Mouse (Mus musculus) urinary bladder, postnatal 4 days (tissue): ENCODE results near the gene Mepe.

Experiments
- DNase-seq, 2 experiments: peaks; one replicate each; pipeline ENCODE4 v3.0.0; 2021 to 2022; ENCODE audit warnings: low spot score in 2 of 2

Mepe gene

DNA sequence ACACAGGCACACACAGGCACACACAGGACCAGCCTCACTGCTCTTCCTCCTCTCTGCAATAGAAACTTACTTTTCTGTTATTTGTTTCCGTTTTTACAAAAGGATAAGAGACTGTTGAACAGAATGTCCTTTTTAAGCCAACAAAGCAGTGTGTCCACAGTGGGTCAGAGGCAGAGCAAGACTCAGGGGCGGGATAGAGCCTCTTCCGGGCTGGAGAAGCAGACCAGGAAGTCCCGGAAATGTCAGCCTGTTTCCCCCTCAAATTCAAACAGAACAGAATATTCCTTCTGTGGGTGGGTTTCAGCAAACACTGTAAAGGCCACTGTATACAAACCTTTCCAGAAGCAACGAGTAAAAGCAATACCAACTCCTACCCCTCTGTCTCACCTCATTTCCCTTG, 26.7 kb downstream of the Mepe start:
- no peak for DNase-seq

- no peak for DNase-seq
Observed at GRCm38 (mm10) chr5:104357575-104357974, 32.4 kb downstream of the Mepe start.

DNA sequence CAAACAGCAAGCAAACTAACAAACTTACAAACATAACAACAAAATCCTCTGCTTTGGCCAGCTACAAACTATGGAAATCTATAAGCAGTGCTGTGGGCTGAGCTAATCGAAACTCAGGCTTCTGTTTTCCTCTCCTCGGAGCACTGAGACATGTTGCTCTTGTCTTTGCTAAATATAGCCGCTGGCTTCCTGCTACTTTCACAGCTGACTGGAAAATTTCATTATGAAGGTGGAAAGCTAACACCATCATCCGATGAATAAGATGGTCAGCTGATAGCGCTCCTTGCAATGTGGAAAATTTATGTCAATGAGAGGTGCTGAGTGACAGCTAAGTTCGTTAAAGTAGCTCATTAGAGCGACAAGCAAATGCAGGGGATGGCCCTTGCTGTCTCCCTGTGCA, 33.5 kb downstream of the Mepe start:
- no peak for DNase-seq

DNA sequence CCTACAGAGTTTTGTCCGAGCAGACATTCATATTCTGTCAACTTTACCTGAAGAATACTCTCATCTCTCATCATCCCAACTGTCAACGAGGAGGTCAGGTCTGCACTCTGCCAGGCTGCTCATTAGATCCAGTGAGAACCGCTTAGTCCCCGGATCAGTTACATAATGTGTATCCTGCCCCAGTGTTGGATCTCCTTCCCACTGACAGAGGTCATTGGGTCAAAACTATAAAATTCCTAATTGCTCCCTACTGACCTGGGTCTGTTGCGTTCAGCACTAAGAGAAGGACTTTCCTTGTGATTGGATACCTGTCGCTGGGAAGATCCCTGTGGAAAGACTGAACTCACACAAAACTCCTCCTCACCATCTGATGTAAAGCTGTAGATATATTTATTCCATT, 34.1 kb downstream of the Mepe start:
- no peak for DNase-seq

GRCm38 (mm10) chr5:104370580-104370979, 45.5 kb downstream of the Mepe start:
- no peak for DNase-seq

- DNase-seq, result no peak
Observed at GRCm38 (mm10) chr5:104371284-104371683, 46.2 kb downstream of the Mepe start.

DNA sequence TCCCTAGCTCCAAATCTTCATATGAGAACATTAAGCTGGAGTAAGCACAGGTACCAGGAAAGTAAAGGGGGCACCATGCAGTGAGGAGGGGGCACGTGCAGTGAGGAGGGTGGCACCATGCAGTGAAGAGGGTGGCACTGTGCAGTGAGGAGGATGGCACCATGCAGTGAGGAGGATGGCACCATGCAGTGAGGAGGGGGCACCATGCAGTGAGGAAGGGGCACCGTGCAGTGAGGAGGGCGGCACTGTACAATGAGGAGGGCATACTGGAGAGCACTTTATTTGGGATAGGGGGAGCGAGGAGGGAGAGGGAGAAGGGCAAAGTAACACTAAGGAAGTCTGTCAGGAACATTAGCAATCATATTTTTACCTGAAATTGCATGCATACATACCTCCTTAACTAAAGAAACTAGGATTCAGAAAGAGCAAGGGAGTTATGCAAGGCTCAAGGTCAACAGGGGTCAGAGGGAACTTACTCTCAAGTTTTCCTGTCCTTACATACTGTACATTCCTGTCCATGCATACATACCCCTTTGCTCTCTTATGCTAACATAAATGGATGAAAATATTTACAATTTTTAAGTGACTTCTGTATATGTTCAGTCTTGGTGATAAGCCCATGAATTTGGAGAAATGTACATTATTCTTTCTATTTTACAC, 48.6 kb downstream of the Mepe start:
- no peak for DNase-seq

- peak; percentile 55 to 64 for DNase-seq
Observed at GRCm38 (mm10) chr5:104374308-104374660, 49.2 kb downstream of the Mepe start.

DNA sequence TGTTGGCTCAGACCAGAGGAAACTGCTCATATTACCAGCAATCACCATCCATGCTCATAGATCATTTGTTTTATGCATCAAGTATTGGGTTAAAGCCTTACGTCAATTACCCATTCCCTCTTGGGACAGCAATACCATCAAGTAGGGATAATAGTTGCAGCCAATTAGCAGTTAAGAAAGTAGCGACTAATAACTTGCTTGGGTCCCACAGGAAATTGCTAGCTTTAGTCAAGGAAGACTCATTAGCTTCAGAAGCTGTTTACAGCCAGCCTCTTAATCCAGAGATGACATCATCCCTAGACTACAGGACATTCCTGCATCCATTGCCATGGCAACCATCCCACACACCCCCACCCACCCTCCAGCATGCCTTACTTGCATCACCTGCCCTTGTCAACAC, 50.0 kb downstream of the Mepe start:
- no peak for DNase-seq

- DNase-seq, result no peak
Observed at GRCm38 (mm10) chr5:104376890-104377289, 51.8 kb downstream of the Mepe start.

GRCm38 (mm10) chr5:104380574-104380973, 55.4 kb downstream of the Mepe start:
- no peak for DNase-seq

DNA sequence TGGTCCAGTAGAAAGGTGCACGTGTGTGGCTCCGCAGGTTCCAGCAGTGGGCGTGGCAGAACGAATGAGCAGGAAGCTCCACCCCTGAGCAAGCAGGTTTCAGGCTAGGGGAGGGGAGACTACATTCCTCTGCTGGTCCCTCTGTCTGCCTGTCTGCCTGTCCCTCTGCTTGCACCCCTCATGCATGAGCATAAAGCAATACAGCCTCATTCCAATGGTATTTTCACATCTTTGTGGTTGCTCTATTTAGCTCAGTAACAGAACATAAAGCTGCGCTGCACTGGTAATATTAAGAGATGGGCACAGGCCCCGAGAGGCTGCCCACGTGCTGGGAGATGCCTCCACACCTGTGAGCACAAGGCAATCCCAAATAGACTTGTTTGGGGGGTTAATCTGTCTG, 56.5 kb downstream of the Mepe start:
- no peak for DNase-seq

DNA sequence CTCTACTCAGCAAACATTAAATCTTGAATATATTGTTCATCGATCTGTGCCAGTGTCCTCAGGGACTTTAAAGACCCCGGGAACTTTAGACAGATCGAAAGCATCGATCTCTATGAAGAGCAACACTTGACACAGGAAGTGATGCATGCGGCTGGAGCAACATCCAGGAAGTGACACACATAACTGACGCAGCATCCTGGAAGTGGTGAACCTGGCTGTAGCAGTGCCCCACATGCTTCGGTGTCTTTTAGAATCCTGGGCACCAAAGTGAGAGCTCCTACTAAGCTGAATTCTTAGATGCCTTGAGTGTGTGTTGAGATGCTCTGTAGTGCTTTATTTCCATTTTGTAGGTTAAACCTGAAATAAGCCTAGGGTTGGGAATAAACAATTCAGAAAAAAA, 59.4 kb downstream of the Mepe start:
- no peak for DNase-seq

DNA sequence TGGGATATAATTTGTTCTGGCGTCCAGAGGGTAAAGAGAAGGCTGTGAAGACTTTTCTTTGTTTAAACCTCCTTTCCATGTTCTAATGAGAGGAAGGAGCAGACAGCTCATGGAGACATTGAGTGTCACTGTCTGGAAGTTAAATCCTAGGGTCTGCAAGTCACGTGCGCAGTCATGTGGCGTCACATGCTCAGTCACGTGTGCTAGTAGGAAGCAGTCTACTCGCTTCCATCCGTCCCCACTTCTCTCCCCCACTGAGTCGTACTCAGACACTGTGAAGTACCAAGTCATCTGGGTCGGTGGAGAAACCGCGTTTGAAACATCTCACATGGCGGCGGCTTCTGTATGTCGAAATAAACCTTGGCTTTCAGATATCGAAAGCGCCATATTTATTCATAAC, 60.4 kb downstream of the Mepe start:
- DNase-seq, result no peak

DNA sequence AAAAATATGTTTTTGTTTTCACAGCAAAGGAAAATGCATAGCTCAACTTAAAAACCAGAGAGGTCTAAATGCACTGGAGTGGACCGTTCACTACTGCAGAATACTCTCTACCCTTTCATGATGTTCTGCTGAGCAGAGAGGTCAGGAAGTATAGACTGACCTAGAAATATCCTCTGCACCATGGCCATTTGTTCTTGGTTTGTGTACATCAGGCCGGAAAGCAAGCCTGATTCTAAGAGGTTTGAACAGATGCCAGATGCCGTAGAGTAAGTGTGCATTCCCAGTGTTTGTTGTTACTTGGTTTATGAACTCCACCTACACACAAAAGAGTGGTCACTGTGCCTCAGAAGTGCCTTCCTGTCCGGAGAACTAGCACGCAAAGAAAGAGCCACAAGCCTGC, 61.8 kb downstream of the Mepe start:
- no peak for DNase-seq
